Mouse (Mus musculus) heart, postnatal 0 days (tissue): ENCODE measurements around the gene Clic1.

Source experiments
- CTCF ChIP-seq: IDR thresholded peaks from 2 replicates; pipeline ENCODE4 v1.5.1; 2016; ENCODE audit warnings: antibody characterized with exemption, control low read depth, low read depth
- EP300 ChIP-seq: IDR thresholded peaks from 2 replicates; pipeline ENCODE4 v1.6.1; 2016; ENCODE audit warnings: antibody characterized with exemption, low read depth

DNA sequence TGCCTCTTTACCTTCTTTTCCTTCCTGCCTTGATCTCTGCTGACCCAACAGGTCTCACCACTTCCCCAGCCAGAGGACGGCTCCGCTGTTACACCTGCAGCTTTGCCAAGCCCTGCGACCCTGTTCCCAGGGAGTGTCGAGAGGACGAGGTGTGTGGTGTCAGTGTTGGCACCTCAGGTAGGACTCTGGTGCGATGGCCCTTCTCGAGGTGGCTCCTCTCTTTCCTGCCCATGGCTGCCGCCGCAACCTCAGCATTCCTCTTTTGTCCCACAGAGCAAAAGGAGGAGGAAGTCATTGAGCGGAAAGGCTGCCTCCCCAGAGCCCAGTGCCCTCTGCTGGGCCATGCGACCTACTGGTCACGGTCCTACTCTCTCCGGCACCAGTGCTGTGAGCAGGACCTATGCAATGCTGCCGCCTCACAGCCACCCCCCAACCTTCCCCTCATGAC, 28.0 kb downstream of the Clic1 start, which contains the start of gene Ly6g6d:
- peak; percentile 62 for TF ChIP-seq CTCF
- no peak for TF ChIP-seq EP300
